Mouse (Mus musculus) hindbrain, embryonic 12.5 days (tissue): Measurements from ENCODE around the gene Serpina3j. TPM values are rescaled to one million over a fixed set of nuclear protein-coding genes. Genes with fewer than 3 reads are reported as not detected.
"Not testable (repeated sequence)": the region's sequence is repeated elsewhere in the genome, so short reads cannot be mapped to it uniquely, and the experiment has no call there.

Experiments
- ATAC-seq: fragments of 200-750 bp; cut with Nextera tagmentation; 2 replicates; pipeline ENCODE4 v1.8.0; 2017; ENCODE audit warnings: moderate TSS enrichment; ENCODE audit not compliant: low FRiP score
- H3K27ac ChIP-seq: fragments of 300-500 bp; sonication (generic); 2 replicates; pipeline ENCODE4 v1.5.1; 2016; ENCODE audit warnings: mild to moderate bottlenecking
- H3K27me3 ChIP-seq: fragments of 300-500 bp; sonication (generic); 2 replicates; pipeline ENCODE4 v1.6.1; 2016; ENCODE audit warnings: mild to moderate bottlenecking
- H3K36me3 ChIP-seq: fragments of 300-500 bp; sonication (generic); 2 replicates; pipeline ENCODE4 v1.6.1; 2016; ENCODE audit warnings: mild to moderate bottlenecking
- H3K4me1 ChIP-seq: fragments of 300-500 bp; sonication (generic); 2 replicates; pipeline ENCODE4 v1.6.1; 2016
- H3K4me2 ChIP-seq: fragments of 300-500 bp; sonication (generic); replicated peaks from 2 replicates; pipeline ENCODE4 v1.6.1; 2016; ENCODE audit warnings: mild to moderate bottlenecking
- H3K4me3 ChIP-seq: fragments of 300-500 bp; sonication (generic); 2 replicates; pipeline ENCODE4 v1.5.1; 2016; ENCODE audit warnings: mild to moderate bottlenecking
- H3K9ac ChIP-seq: fragments of 300-500 bp; sonication (generic); 2 replicates; pipeline ENCODE4 v1.6.1; 2016; ENCODE audit warnings: mild to moderate bottlenecking, moderate library complexity
- H3K9me3 ChIP-seq: fragments of 300-500 bp; sonication (generic); replicated peaks from 2 replicates; pipeline ENCODE4 v1.6.1; 2016; ENCODE audit warnings: mild to moderate bottlenecking
- WGBS: fragments of 180-500 bp; shearing (Covaris S2); methylation state at CpG from one replicate; pipeline ENCODE4 v1.1.7; 2016; 5-methylcytosine and 5-hydroxymethylcytosine counted together
- polyA plus RNA-seq: library from polyadenylated mRNA; unstranded; fragments of >200 nt; fragmentation: Nextera tagmentation; extraction: Ambion mirVana; gene quantifications from 2 replicates; pipeline ENCODE4 v1.2.1, GENCODE M21; 2016

Gene Serpina3j
- polyA plus RNA-seq, 1 experiment from 2014 or later: not detected

GRCm38 (mm10) chr12:104338226-104338625 lies 23.9 kb downstream of the Serpina3j start, which contains the start of the genes Serpina3k and Serpina3m:
Serpina3k (plus strand) TSS chr12:104338486.
Serpina3m (plus strand) TSS chr12:104338486.
- 85% methylated on average over 3 of the region's 3 CpGs for WGBS

DNA sequence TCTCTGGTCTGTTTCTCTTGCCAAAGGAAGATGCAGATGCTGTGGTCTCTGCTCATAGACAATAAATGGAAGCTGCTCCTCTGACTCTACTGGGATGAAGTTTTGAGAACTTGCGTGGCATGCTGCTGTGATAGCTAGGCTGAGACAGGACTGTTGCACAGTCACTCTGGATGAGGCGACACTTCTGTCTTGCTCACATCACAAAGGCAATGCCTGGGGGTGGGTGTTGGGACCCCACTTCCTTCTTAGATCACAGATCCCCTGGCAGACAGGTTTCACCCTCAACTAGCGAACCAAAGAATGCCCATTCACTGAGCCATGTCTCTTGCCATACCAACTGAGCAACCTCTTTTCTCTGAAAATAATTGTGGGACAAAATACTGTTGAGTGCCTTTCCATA lies 24.4 kb downstream of the Serpina3j start:
- no peak overlapping the region for H3K4me3 ChIP-seq
- no peaks in the 10 kb centered on the region for H3K27me3 ChIP-seq
- no peaks in the 10 kb centered on the region for H3K36me3 ChIP-seq
- no peaks in the 10 kb centered on the region for H3K4me1 ChIP-seq
- no peak for ATAC-seq
- H3K27ac ChIP-seq: no peak overlapping the region
- no peak overlapping the region for H3K9ac ChIP-seq
- H3K4me2 ChIP-seq: no peak overlapping the region
- WGBS: 83% methylated on average over 3 of the region's 3 CpGs
- H3K9me3 ChIP-seq: no peaks in the 10 kb centered on the region

More at GRCm38 (mm10) chr12:104338226-104338625, 23.9 kb downstream of the Serpina3j start, which contains the start of the genes Serpina3k and Serpina3m:
- not testable (repeated sequence) for H3K27me3 ChIP-seq, H3K27ac ChIP-seq, H3K9ac ChIP-seq, H3K36me3 ChIP-seq, ATAC-seq, H3K4me3 ChIP-seq, H3K4me1 ChIP-seq, H3K4me2 ChIP-seq, H3K9me3 ChIP-seq

GRCm38 (mm10) chr12:104342489-104342888 lies 28.1 kb downstream of the Serpina3j start:
- not testable (repeated sequence) for H3K4me3 ChIP-seq, H3K27ac ChIP-seq, H3K9me3 ChIP-seq, H3K27me3 ChIP-seq, ATAC-seq, H3K4me2 ChIP-seq, H3K36me3 ChIP-seq, H3K9ac ChIP-seq, H3K4me1 ChIP-seq

- ATAC-seq: no peak
These were observed 30.8 kb downstream of the Serpina3j start for GRCm38 (mm10) chr12:104345181-104345580.

DNA sequence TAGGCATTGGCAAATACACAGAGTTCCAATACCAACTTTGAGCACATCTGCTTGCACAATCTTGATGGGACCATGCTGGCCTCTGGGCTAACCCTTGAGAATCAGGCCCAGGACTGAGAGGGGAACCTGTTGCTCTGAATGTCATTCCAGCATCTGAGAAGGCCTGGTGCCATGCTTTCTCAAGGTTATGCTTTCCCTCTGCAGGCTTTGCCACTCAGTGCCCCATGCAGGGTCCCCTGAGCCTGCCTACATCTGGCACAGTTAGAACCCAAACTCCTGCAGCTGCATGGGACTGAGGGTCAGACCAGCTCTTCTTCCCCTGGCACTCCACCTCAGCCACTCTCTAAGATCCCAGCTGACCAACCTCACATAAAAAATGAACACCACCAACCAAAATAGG lies 31.4 kb downstream of the Serpina3j start:
- Histone ChIP-seq H3K4me3 (no peak overlapping the region), H3K36me3 (no peaks in the 10 kb centered on the region), H3K9me3 (no peaks in the 10 kb centered on the region), H3K27ac (no peak overlapping the region), H3K4me2 (no peak overlapping the region), H3K9ac (no peak overlapping the region), H3K4me1 (no peaks in the 10 kb centered on the region), H3K27me3 (no peaks in the 10 kb centered on the region)
- no peak for ATAC-seq

More at GRCm38 (mm10) chr12:104345181-104345580, 30.8 kb downstream of the Serpina3j start:
- H3K4me1 ChIP-seq: no peaks in the 10 kb centered on the region
- H3K4me3 ChIP-seq: no peak overlapping the region
- WGBS: 77% methylated on average over 2 of the region's 2 CpGs
- no peaks in the 10 kb centered on the region for H3K27me3 ChIP-seq
- no peak overlapping the region for H3K27ac ChIP-seq
- H3K9ac ChIP-seq: no peak overlapping the region
- no peaks in the 10 kb centered on the region for H3K36me3 ChIP-seq
- H3K9me3 ChIP-seq: no peaks in the 10 kb centered on the region
- no peak overlapping the region for H3K4me2 ChIP-seq

- 83% methylated on average over 2 of the region's 2 CpGs for WGBS
- no peaks in the 10 kb centered on the region for H3K4me1 ChIP-seq
- ATAC-seq: no peak
These were observed 32.7 kb downstream of the Serpina3j start for GRCm38 (mm10) chr12:104347091-104347490.

GRCm38 (mm10) chr12:104351812-104352211 lies 37.5 kb downstream of the Serpina3j start:
- not testable (repeated sequence) for H3K4me3 ChIP-seq, H3K9ac ChIP-seq, ATAC-seq, H3K27ac ChIP-seq, H3K27me3 ChIP-seq, H3K9me3 ChIP-seq, H3K4me1 ChIP-seq, H3K36me3 ChIP-seq, H3K4me2 ChIP-seq
- 40% methylated on average over 3 of the region's 3 CpGs for WGBS

More at GRCm38 (mm10) chr12:104347091-104347490, 32.7 kb downstream of the Serpina3j start:
- Histone ChIP-seq H3K4me2 (no peak overlapping the region), H3K27ac (no peak overlapping the region), H3K9ac (no peak overlapping the region), H3K9me3 (no peaks in the 10 kb centered on the region), H3K36me3 (no peaks in the 10 kb centered on the region), H3K4me3 (no peak overlapping the region), H3K27me3 (no peaks in the 10 kb centered on the region)

DNA sequence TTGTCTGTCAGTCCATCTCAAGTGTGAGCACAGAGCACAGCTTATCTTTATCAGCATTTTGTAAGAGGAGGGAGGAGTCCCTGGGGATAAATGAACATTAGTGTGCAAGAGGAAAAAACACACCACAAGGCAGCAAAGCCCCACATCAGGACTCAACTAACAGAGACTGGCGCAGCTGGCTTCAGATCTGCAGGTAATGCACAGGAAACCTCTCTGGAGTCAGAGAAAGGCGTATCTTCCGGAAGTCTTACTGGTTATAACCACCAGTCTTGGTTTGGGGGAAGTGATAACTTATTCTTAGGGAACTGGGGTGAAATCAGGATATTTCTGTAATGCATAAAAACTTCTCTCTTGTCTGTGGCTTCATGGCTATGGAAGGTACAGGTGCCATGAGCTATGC lies 41.7 kb downstream of the Serpina3j start:
- H3K4me1 ChIP-seq: no peaks in the 10 kb centered on the region
- no peaks in the 10 kb centered on the region for H3K36me3 ChIP-seq
- WGBS: 86% methylated on average over 3 of the region's 3 CpGs
- H3K9ac ChIP-seq: no peak overlapping the region
- H3K27ac ChIP-seq: no peak overlapping the region
- ATAC-seq: no peak
- no peak overlapping the region for H3K4me3 ChIP-seq
- H3K4me2 ChIP-seq: no peak overlapping the region
- no peaks in the 10 kb centered on the region for H3K9me3 ChIP-seq
- no peaks in the 10 kb centered on the region for H3K27me3 ChIP-seq

DNA sequence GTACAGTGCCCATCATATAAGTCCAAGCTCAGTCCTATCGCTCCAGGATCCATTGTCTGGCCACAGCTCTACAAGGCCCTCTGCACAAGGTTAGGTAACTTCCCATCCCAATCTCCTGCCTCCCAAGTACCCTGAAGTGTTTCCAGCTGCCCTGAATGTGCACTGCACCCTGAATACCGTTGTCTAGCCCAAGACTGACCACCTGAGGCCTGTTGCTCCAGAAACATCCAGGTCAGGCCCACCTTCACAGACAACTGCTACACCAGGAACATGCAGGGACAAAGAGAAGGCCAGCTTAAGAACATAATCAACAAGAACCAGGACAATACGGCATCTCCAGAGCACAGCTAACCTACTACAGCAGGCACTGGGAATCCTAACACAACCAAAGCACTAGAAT lies 55.6 kb downstream of the Serpina3j start:
- WGBS: 85% methylated on average over 3 of the region's 3 CpGs
- no peaks in the 10 kb centered on the region for H3K27me3 ChIP-seq
- no peaks in the 10 kb centered on the region for H3K4me1 ChIP-seq

More for the DNA sequence above, 55.6 kb downstream of the Serpina3j start:
- H3K4me2 ChIP-seq: no peak overlapping the region
- no peak overlapping the region for H3K27ac ChIP-seq
- no peak overlapping the region for H3K4me3 ChIP-seq
- no peak for ATAC-seq
- no peaks in the 10 kb centered on the region for H3K9me3 ChIP-seq
- H3K36me3 ChIP-seq: no peaks in the 10 kb centered on the region
- H3K9ac ChIP-seq: no peak overlapping the region

Other genes with a start within 250 kb of the Serpina3j start
- not detected in 2 replicates for gene Serpina5, start 213.4 kb upstream of the Serpina3j start, polyA plus RNA-seq
- gene Serpina3a, start 201.8 kb upstream of the Serpina3j start, polyA plus RNA-seq: not detected in 2 replicates
- not detected in 2 replicates for gene Serpina3b, start 186.6 kb upstream of the Serpina3j start, polyA plus RNA-seq
- not detected in 2 replicates for gene Serpina3c, start 160.7 kb upstream of the Serpina3j start, polyA plus RNA-seq
- gene Serpina3f, start 100.0 kb upstream of the Serpina3j start, polyA plus RNA-seq: 0.14 and 0.34 TPM in 2 replicates
- gene Serpina3g, start 78.3 kb upstream of the Serpina3j start, polyA plus RNA-seq: 0.40 and 0.61 TPM in 2 replicates
- gene Serpina3i, start 51.4 kb upstream of the Serpina3j start, polyA plus RNA-seq: 0.23 and 0.25 TPM in 2 replicates
- not detected in 2 replicates for gene Serpina3k, start 23.9 kb downstream of the Serpina3j start, polyA plus RNA-seq
- gene Serpina3m, start 23.9 kb downstream of the Serpina3j start, polyA plus RNA-seq: not detected in 2 replicates
- gene Serpina3n, start 92.2 kb downstream of the Serpina3j start, polyA plus RNA-seq: 0.17 and 0.18 TPM in 2 replicates
- gene Gsc, start 158.8 kb downstream of the Serpina3j start, polyA plus RNA-seq: 1.5 and 1.8 TPM in 2 replicates